Mouse (Mus musculus) testis, adult 2 months (tissue): ENCODE results near the gene Dsn1.

Source experiments
- CTCF ChIP-seq: fragments of 200-500 bp; IDR thresholded peaks from 2 replicates; pipeline ENCODE4 v1.5.1; 2012; ENCODE audit warnings: low read depth, mild to moderate bottlenecking, inconsistent platforms, low read length, moderate library complexity; ENCODE audit not compliant: control insufficient read depth, insufficient read depth, insufficient replicate concordance
- POLR2A ChIP-seq: fragments of 200-500 bp; IDR thresholded peaks from 2 replicates; pipeline ENCODE4 v1.6.1; 2012; ENCODE audit warnings: low read depth, mild to moderate bottlenecking, inconsistent platforms, low read length, moderate library complexity; ENCODE audit not compliant: control insufficient read depth

DNA sequence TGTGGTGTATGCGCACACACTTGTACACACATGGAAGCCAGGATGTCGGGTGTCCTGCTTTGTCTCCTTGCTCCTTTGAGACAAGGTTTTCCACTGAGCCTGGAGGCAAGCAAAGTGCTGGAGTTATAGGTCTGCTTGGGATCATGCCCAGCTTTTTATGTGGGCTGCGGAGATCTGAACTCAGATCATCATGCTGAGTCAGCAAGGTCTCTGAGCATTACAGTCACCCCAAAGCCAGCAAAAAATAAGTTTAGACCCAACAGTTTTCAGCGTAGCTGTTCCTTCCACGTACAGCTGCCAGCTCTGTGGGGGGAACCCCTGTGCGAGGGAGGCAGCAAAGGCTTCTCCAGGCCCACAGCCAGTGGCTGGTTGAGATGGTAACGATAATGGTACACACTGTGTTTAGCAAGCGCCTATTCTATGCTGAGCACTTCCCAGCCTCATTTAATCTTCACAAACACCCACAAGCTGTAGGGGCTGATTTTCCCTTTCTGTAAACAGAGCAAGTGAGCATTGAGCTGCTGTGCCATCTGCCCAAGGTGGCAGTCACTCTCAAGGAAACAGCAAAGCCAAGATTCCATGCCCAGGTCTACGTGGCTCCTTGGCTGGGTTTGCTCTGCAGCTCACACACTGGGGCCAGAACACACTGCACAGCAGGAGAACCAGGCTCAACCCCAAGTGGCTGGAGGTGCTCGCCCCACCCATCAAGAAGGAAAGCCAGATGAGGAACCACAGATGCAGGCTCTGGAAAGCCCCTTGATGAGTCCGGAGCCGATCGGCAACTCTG lies 41.6 kb upstream of the Dsn1 start:
- no peak for TF ChIP-seq CTCF
- no peak for TF ChIP-seq POLR2A
